Mouse (Mus musculus) embryonic facial prominence, embryonic 11.5 days (tissue): ENCODE data around the gene Sds. TPM values are rescaled to one million over a fixed set of nuclear protein-coding genes. Genes with fewer than 3 reads are reported as not detected.

Source experiments
- ATAC-seq: fragments of 200-750 bp; cut with Nextera tagmentation; replicated peaks from 2 replicates; pipeline ENCODE4 v1.8.0; 2017; ENCODE audit warnings: low read depth; ENCODE audit not compliant: insufficient number of reproducible peaks, low FRiP score, low TSS enrichment
- DNase-seq: peaks from one replicate; pipeline ENCODE4 v3.0.0-alpha.2; 2015; ENCODE audit warnings: low spot score
- H3K27ac ChIP-seq: fragments of 300-500 bp; sonication (generic); replicated peaks from 2 replicates; pipeline ENCODE4 v1.5.1; 2014; ENCODE audit warnings: mild to moderate bottlenecking, low read depth, low read length, control low read depth
- H3K27me3 ChIP-seq: fragments of 300-500 bp; sonication (generic); 2 replicates; pipeline ENCODE4 v1.6.1; 2014; ENCODE audit warnings: mild to moderate bottlenecking, low read length, moderate library complexity, mixed read lengths; ENCODE audit not compliant: control insufficient read depth, insufficient read depth
- H3K36me3 ChIP-seq: fragments of 300-500 bp; sonication (generic); replicated peaks from 2 replicates; pipeline ENCODE4 v1.6.1; 2014; ENCODE audit warnings: low read depth, mild to moderate bottlenecking, low read length, moderate library complexity, mixed read lengths; ENCODE audit not compliant: control insufficient read depth, insufficient read depth
- H3K4me1 ChIP-seq: fragments of 300-500 bp; sonication (generic); 2 replicates; pipeline ENCODE4 v1.6.1; 2014; ENCODE audit warnings: low read length, mixed read lengths; ENCODE audit not compliant: control insufficient read depth, insufficient read depth
- H3K4me2 ChIP-seq: fragments of 300-500 bp; sonication (generic); 2 replicates; pipeline ENCODE4 v1.6.1; 2014; ENCODE audit warnings: low read depth, mild to moderate bottlenecking, control low read depth, low read length, moderate library complexity
- H3K4me3 ChIP-seq: fragments of 300-500 bp; sonication (generic); 2 replicates; pipeline ENCODE4 v1.5.1; 2014; ENCODE audit warnings: low read depth, low read length, control low read depth
- H3K9ac ChIP-seq: fragments of 300-500 bp; sonication (generic); replicated peaks from 2 replicates; pipeline ENCODE4 v1.6.1; 2014; ENCODE audit warnings: mild to moderate bottlenecking, control low read depth, low read length
- H3K9me3 ChIP-seq: fragments of 300-500 bp; sonication (generic); replicated peaks from 2 replicates; pipeline ENCODE4 v1.6.1; 2016; ENCODE audit warnings: mild to moderate bottlenecking, low read length, inconsistent platforms, mixed read lengths; ENCODE audit not compliant: control insufficient read depth
- WGBS: fragments of 180-500 bp; shearing (Covaris S2); extraction: QIAGEN DNeasy Blood & Tissue Kit; methylation state at CpG from one replicate; pipeline ENCODE4 v1.1.7; 2014; 5-methylcytosine and 5-hydroxymethylcytosine counted together
- polyA plus RNA-seq: library from polyadenylated mRNA; unstranded; fragments of >200 nt; fragmentation: Nextera tagmentation; extraction: Ambion mirVana; gene quantifications from 2 replicates; pipeline ENCODE4 v1.2.1, GENCODE M21; 2014

Sds gene
- polyA plus RNA-seq, 1 experiment from 2014 or later, result not detected

GRCm38 (mm10) chr5:120431649-120432485 lies 44.5 kb upstream of the Sds start, which contains the start of gene Lhx5:
Gene Lhx5 (plus strand): TSS chr5:120431699.
- H3K9ac ChIP-seq, result no peak within 1 kb of the TSS
- under 1% methylated on average over 69 of the region's 69 CpGs for WGBS
- H3K27me3 ChIP-seq, result peaks cover 94% of the 10 kb centered on the region
- no peaks in the 10 kb centered on the region; the same call in 1 of the 2 replicates for H3K4me1 ChIP-seq
- H3K4me3 ChIP-seq, result peak within 1 kb of the TSS; percentile 21
- no peaks in the 10 kb centered on the region for H3K9me3 ChIP-seq
- H3K27ac ChIP-seq, result no peak within 1 kb of the TSS
- H3K36me3 ChIP-seq, result no peaks in the 10 kb centered on the region
- H3K4me2 ChIP-seq, result no peak within 1 kb of the TSS; the same call in 1 of the 2 replicates
- DNase-seq (no peak), ATAC-seq (no peak)

GRCm38 (mm10) chr5:120432486-120433015 lies 43.8 kb upstream of the Sds start:
- peaks cover 94% of the 10 kb centered on the region for H3K27me3 ChIP-seq
- under 1% methylated on average over 9 of the region's 9 CpGs for WGBS
- ATAC-seq (no peak), DNase-seq (no peak)
- H3K27ac ChIP-seq, result no peak overlapping the region
- no peaks in the 10 kb centered on the region for H3K36me3 ChIP-seq
- peak overlapping the region; percentile 21 for H3K4me3 ChIP-seq
- no peak overlapping the region for H3K9ac ChIP-seq
- no peak overlapping the region for H3K4me2 ChIP-seq
- H3K4me1 ChIP-seq, result no peaks in the 10 kb centered on the region; the same call in 1 of the 2 replicates
- H3K9me3 ChIP-seq, result no peaks in the 10 kb centered on the region

GRCm38 (mm10) chr5:120433135-120433760 lies 43.1 kb upstream of the Sds start:
- no peak overlapping the region for H3K4me2 ChIP-seq
- H3K4me1 ChIP-seq, result no peaks in the 10 kb centered on the region; the same call in 1 of the 2 replicates
- no peak overlapping the region for H3K9ac ChIP-seq
- H3K36me3 ChIP-seq, result no peaks in the 10 kb centered on the region
- ATAC-seq (no peak), DNase-seq (no peak)
- H3K27me3 ChIP-seq, result peaks cover 94% of the 10 kb centered on the region
- H3K9me3 ChIP-seq, result no peaks in the 10 kb centered on the region
- no peak overlapping the region for H3K27ac ChIP-seq
- H3K4me3 ChIP-seq, result no peak overlapping the region
- 1% methylated on average over 13 of the region's 13 CpGs for WGBS

GRCm38 (mm10) chr5:120434231-120434735 lies 42.0 kb upstream of the Sds start:
- DNase-seq, result no peak
- Histone ChIP-seq H3K4me2 (no peak overlapping the region), H3K4me1 (no peaks in the 10 kb centered on the region; the same call in 1 of the 2 replicates)

GRCm38 (mm10) chr5:120435006-120435681 lies 41.2 kb upstream of the Sds start:
- under 1% methylated on average over 44 of the region's 44 CpGs for WGBS
- H3K9me3 ChIP-seq, result no peaks in the 10 kb centered on the region
- peak overlapping the region; percentile 26 for H3K4me3 ChIP-seq
- no peak overlapping the region for H3K9ac ChIP-seq
- ATAC-seq (no peak), DNase-seq (no peak)
- no peak overlapping the region for H3K4me2 ChIP-seq
- H3K27me3 ChIP-seq, result peaks cover 96% of the 10 kb centered on the region
- H3K36me3 ChIP-seq, result no peaks in the 10 kb centered on the region
- peaks cover 4% of the 10 kb centered on the region; the same call in 1 of the 2 replicates for H3K4me1 ChIP-seq
- no peak overlapping the region for H3K27ac ChIP-seq

More at GRCm38 (mm10) chr5:120434231-120434735, 42.0 kb upstream of the Sds start:
- no peak overlapping the region for H3K4me3 ChIP-seq
- H3K9me3 ChIP-seq, result no peaks in the 10 kb centered on the region
- no peak for ATAC-seq
- H3K27ac ChIP-seq, result no peak overlapping the region
- H3K9ac ChIP-seq, result no peak overlapping the region
- 1% methylated on average over 21 of the region's 21 CpGs for WGBS
- H3K36me3 ChIP-seq, result no peaks in the 10 kb centered on the region
- H3K27me3 ChIP-seq, result peaks cover 96% of the 10 kb centered on the region

- Histone ChIP-seq H3K27me3 (peaks cover 94% of the 10 kb centered on the region), H3K4me2 (peak overlapping the region; percentile 51), H3K9me3 (no peaks in the 10 kb centered on the region), H3K4me1 (peaks cover 4% of the 10 kb centered on the region; the same call in 1 of the 2 replicates), H3K36me3 (no peaks in the 10 kb centered on the region), H3K4me3 (peak overlapping the region; percentile 26), H3K9ac (peak overlapping the region; percentile 28; the same call in 1 of the 2 replicates), H3K27ac (no peak overlapping the region)
- DNase-seq, result no peak
- 0 out of 2 replicates have a peak, but pooled peaks have one; percentile 25 for ATAC-seq
- WGBS, result under 1% methylated on average over 42 of the region's 47 CpGs
These were observed 40.4 kb upstream of the Sds start for GRCm38 (mm10) chr5:120435731-120436501.

- no peak for DNase-seq
- WGBS, result under 1% methylated on average over 18 of the region's 18 CpGs
These were observed 39.3 kb upstream of the Sds start for GRCm38 (mm10) chr5:120436885-120437495.

More at GRCm38 (mm10) chr5:120436885-120437495, 39.3 kb upstream of the Sds start:
- Histone ChIP-seq H3K27me3 (peaks cover 83% of the 10 kb centered on the region), H3K4me3 (0 out of 2 replicates have a peak overlapping the region, but pooled peaks have one; percentile 3), H3K36me3 (no peaks in the 10 kb centered on the region), H3K4me2 (no peak overlapping the region), H3K9me3 (no peaks in the 10 kb centered on the region), H3K27ac (no peak overlapping the region), H3K9ac (no peak overlapping the region), H3K4me1 (peaks cover 4% of the 10 kb centered on the region; the same call in 1 of the 2 replicates)
- ATAC-seq, result no peak
